Mouse (Mus musculus): ENCODE results near the gene Synj2. TPM values are rescaled to one million over a fixed set of nuclear protein-coding genes. Genes with fewer than 3 reads are reported as not detected.

Synj2 gene
- total and polyA plus RNA-seq, 3 experiments, result 0.02 to 0.11 TPM; not detected in 1

GRCm38 (mm10) chr17:6066021-6066420, 124.9 kb downstream of the Synj2 start:
- ATAC-seq (ENCODE audit: extremely low read depth, insufficient number of reproducible peaks, low FRiP score, poor library complexity, severe bottlenecking) (no peak), DNase-seq (ENCODE audit: low spot score) (no peak)
- TF ChIP-seq GATA1 (IDR thresholded peaks at IDR 0.05; ENCODE audit: borderline replicate concordance, low read length) (no peak), TAL1 (conservative IDR thresholded peaks at IDR 0.05; ENCODE audit: low read depth, low read length) (no peak), GATA2 (IDR thresholded peaks at IDR 0.05; ENCODE audit: borderline replicate concordance, low read depth, low read length) (no peak), CTCF (IDR thresholded peaks at IDR 0.05; ENCODE audit: low read depth, low read length) (no peak), POLR2AphosphoS5 (IDR thresholded peaks at IDR 0.05; ENCODE audit: insufficient replicate concordance, low read depth, low read length) (no peak)
- H3K27me3 ChIP-seq (ENCODE audit: insufficient read depth, low read length), result no peaks in the 10 kb centered on the region
- no peaks in the 10 kb centered on the region for H3K4me1 ChIP-seq (ENCODE audit: insufficient read depth, low read depth, low read length)
- peaks cover 73% of the 10 kb centered on the region for H3K36me3 ChIP-seq (replicated peaks)
- no peak overlapping the region for H3K4me3 ChIP-seq (ENCODE audit: low read depth, low read length)
- H3K9me3 ChIP-seq (replicated peaks), result no peaks in the 10 kb centered on the region

GRCm38 (mm10) chr17:6067613-6068012, 126.5 kb downstream of the Synj2 start:
- ATAC-seq (ENCODE audit: extremely low read depth, insufficient number of reproducible peaks, low FRiP score, poor library complexity, severe bottlenecking) (no peak), DNase-seq (ENCODE audit: low spot score) (no peak)
- H3K27me3 ChIP-seq (ENCODE audit: insufficient read depth, low read length), result no peaks in the 10 kb centered on the region
- H3K4me1 ChIP-seq (ENCODE audit: insufficient read depth, low read depth, low read length), result no peaks in the 10 kb centered on the region
- no peak for TF ChIP-seq POLR2AphosphoS5 (IDR thresholded peaks at IDR 0.05; ENCODE audit: insufficient replicate concordance, low read depth, low read length)
- TF ChIP-seq GATA2 (IDR thresholded peaks at IDR 0.05; ENCODE audit: borderline replicate concordance, low read depth, low read length), result no peak
- no peak for TF ChIP-seq CTCF (IDR thresholded peaks at IDR 0.05; ENCODE audit: low read depth, low read length)
- no peak for TF ChIP-seq GATA1 (IDR thresholded peaks at IDR 0.05; ENCODE audit: borderline replicate concordance, low read length)
- no peak for TF ChIP-seq TAL1 (conservative IDR thresholded peaks at IDR 0.05; ENCODE audit: low read depth, low read length)
- no peaks in the 10 kb centered on the region for H3K9me3 ChIP-seq (replicated peaks)
- peaks cover 83% of the 10 kb centered on the region for H3K36me3 ChIP-seq (replicated peaks)
- no peak overlapping the region for H3K4me3 ChIP-seq (ENCODE audit: low read depth, low read length)

GRCm38 (mm10) chr17:6069866-6070265, 128.8 kb downstream of the Synj2 start:
- peaks cover 81% of the 10 kb centered on the region for H3K36me3 ChIP-seq (replicated peaks)
- no peaks in the 10 kb centered on the region for H3K27me3 ChIP-seq (ENCODE audit: insufficient read depth, low read length)
- no peaks in the 10 kb centered on the region for H3K9me3 ChIP-seq (replicated peaks)
- DNase-seq (ENCODE audit: low spot score), result no peak
- H3K4me3 ChIP-seq (ENCODE audit: low read depth, low read length), result no peak overlapping the region
- no peak for ATAC-seq (ENCODE audit: extremely low read depth, insufficient number of reproducible peaks, low FRiP score, poor library complexity, severe bottlenecking)
- H3K4me1 ChIP-seq (ENCODE audit: insufficient read depth, low read depth, low read length), result no peaks in the 10 kb centered on the region
- TF ChIP-seq CTCF (IDR thresholded peaks at IDR 0.05; ENCODE audit: low read depth, low read length), result no peak
- no peak for TF ChIP-seq GATA1 (IDR thresholded peaks at IDR 0.05; ENCODE audit: borderline replicate concordance, low read length)
- no peak for TF ChIP-seq GATA2 (IDR thresholded peaks at IDR 0.05; ENCODE audit: borderline replicate concordance, low read depth, low read length)
- TF ChIP-seq TAL1 (conservative IDR thresholded peaks at IDR 0.05; ENCODE audit: low read depth, low read length), result no peak
- TF ChIP-seq POLR2AphosphoS5 (IDR thresholded peaks at IDR 0.05; ENCODE audit: insufficient replicate concordance, low read depth, low read length), result no peak

- H3K4me3 ChIP-seq (ENCODE audit: low read depth, low read length), result no peak overlapping the region
- ATAC-seq (ENCODE audit: extremely low read depth, insufficient number of reproducible peaks, low FRiP score, poor library complexity, severe bottlenecking), result no peak
- H3K27me3 ChIP-seq (ENCODE audit: insufficient read depth, low read length), result no peaks in the 10 kb centered on the region
- H3K4me1 ChIP-seq (ENCODE audit: insufficient read depth, low read depth, low read length), result peaks cover 7% of the 10 kb centered on the region
- DNase-seq (ENCODE audit: low spot score), result no peak
- H3K36me3 ChIP-seq (replicated peaks), result peaks cover 73% of the 10 kb centered on the region
- TF ChIP-seq CTCF (IDR thresholded peaks at IDR 0.05; ENCODE audit: low read depth, low read length), result no peak
- no peak for TF ChIP-seq POLR2AphosphoS5 (IDR thresholded peaks at IDR 0.05; ENCODE audit: insufficient replicate concordance, low read depth, low read length)
- TF ChIP-seq TAL1 (conservative IDR thresholded peaks at IDR 0.05; ENCODE audit: low read depth, low read length), result no peak
- H3K9me3 ChIP-seq (replicated peaks), result no peaks in the 10 kb centered on the region
Measured at GRCm38 (mm10) chr17:6073405-6073804, 132.3 kb downstream of the Synj2 start.

GRCm38 (mm10) chr17:6079287-6080122, 138.4 kb downstream of the Synj2 start, which contains the start of the genes Serac1 and Gtf2h5:
Gene Serac1, minus strand, starts transcription at chr17:6079741.
Gene Gtf2h5, plus strand, starts transcription at chr17:6079786.
- H3K4me3 ChIP-seq (ENCODE audit: low read depth, low read length), result peak within 1 kb of the TSS; percentile 98
- ATAC-seq (ENCODE audit: extremely low read depth, insufficient number of reproducible peaks, low FRiP score, poor library complexity, severe bottlenecking) (peak; percentile 90), DNase-seq (ENCODE audit: low spot score) (peak; percentile 93)
- H3K9me3 ChIP-seq (replicated peaks), result no peaks in the 10 kb centered on the region
- H3K27me3 ChIP-seq (ENCODE audit: insufficient read depth, low read length), result no peaks in the 10 kb centered on the region
- TF ChIP-seq TAL1 (conservative IDR thresholded peaks at IDR 0.05; ENCODE audit: low read depth, low read length) (no peak), CTCF (IDR thresholded peaks at IDR 0.05; ENCODE audit: low read depth, low read length) (no peak), GATA2 (IDR thresholded peaks at IDR 0.05; ENCODE audit: borderline replicate concordance, low read depth, low read length) (no peak), GATA1 (IDR thresholded peaks at IDR 0.05; ENCODE audit: borderline replicate concordance, low read length) (no peak), POLR2AphosphoS5 (IDR thresholded peaks at IDR 0.05; ENCODE audit: insufficient replicate concordance, low read depth, low read length) (no peak)
- H3K4me1 ChIP-seq (ENCODE audit: insufficient read depth, low read depth, low read length), result peaks cover 17% of the 10 kb centered on the region
- peaks cover 50% of the 10 kb centered on the region for H3K36me3 ChIP-seq (replicated peaks)

- TF ChIP-seq CTCF (IDR thresholded peaks at IDR 0.05; ENCODE audit: low read depth, low read length), result no peak
- no peak for TF ChIP-seq GATA1 (IDR thresholded peaks at IDR 0.05; ENCODE audit: borderline replicate concordance, low read length)
- no peak for TF ChIP-seq POLR2AphosphoS5 (IDR thresholded peaks at IDR 0.05; ENCODE audit: insufficient replicate concordance, low read depth, low read length)
- no peak for TF ChIP-seq GATA2 (IDR thresholded peaks at IDR 0.05; ENCODE audit: borderline replicate concordance, low read depth, low read length)
- TF ChIP-seq TAL1 (conservative IDR thresholded peaks at IDR 0.05; ENCODE audit: low read depth, low read length), result no peak
- Histone ChIP-seq H3K36me3 (replicated peaks) (peaks cover 67% of the 10 kb centered on the region), H3K4me1 (ENCODE audit: insufficient read depth, low read depth, low read length) (peaks cover 9% of the 10 kb centered on the region), H3K4me3 (ENCODE audit: low read depth, low read length) (no peak overlapping the region), H3K9me3 (replicated peaks) (no peaks in the 10 kb centered on the region), H3K27me3 (ENCODE audit: insufficient read depth, low read length) (no peaks in the 10 kb centered on the region)
- no peak for DNase-seq (ENCODE audit: low spot score)
- no peak for ATAC-seq (ENCODE audit: extremely low read depth, insufficient number of reproducible peaks, low FRiP score, poor library complexity, severe bottlenecking)
Measured at GRCm38 (mm10) chr17:6083323-6083890, 142.3 kb downstream of the Synj2 start.
